Mouse (Mus musculus): ENCODE measurements at regions not wholly inside any gene's neighbourhood (a gene's known extent, or its start where the extent isn't known, plus 50 kb on each side); places are given as distances from the start of the nearest gene placed in this dataset.

DNA sequence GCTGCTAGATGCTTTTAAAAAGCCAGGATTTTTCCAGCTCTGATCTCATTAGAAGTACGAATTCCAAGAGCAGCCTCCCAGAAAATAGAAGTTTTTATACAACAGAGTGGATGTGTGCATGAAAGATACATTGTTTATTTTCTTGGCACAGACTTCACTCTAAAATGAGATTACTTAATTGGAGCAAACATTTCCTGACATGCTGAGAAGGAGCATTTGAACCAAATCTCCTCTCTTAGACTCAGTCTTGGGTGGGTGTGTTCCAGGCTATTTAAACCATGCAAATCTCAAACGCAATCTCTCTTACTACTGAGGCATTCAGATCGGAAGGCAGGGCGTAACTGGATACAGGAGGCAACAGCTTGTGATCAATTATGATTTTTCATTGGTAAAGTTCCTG is 59.2 kb downstream of the Foxd1 start:
- no peak for ATAC-seq (replicated peaks; ENCODE audit: insufficient number of reproducible peaks, insufficient read depth, low FRiP score, low read depth)
- no peak overlapping the region for H3K4me3 ChIP-seq
- no peaks in the 10 kb centered on the region for H3K9me3 ChIP-seq (replicated peaks)
- H3K27me3 ChIP-seq: peaks cover 13% of the 10 kb centered on the region
- H3K27ac ChIP-seq: no peak overlapping the region
- H3K9ac ChIP-seq: no peak overlapping the region
- WGBS: 60% methylated on average over 4 of the region's 4 CpGs
- H3K4me1 ChIP-seq (replicated peaks): peaks cover 4% of the 10 kb centered on the region
- no peaks in the 10 kb centered on the region for H3K36me3 ChIP-seq
- H3K4me2 ChIP-seq: no peak overlapping the region

All from heart, embryonic 15.5 days (tissue).